Mouse (Mus musculus) NIH3T3 (cell line): Measurements from ENCODE around the gene Tmem170.

Source experiments
- DNase-seq: peaks from one replicate; pipeline ENCODE4 v3.0.0-alpha.2; 2012; ENCODE audit warnings: low read depth

Gene Tmem170

GRCm38 (mm10) chr8:111876355-111876948, at the start of gene Tmem170:
Tmem170 (minus strand) TSS chr8:111876750.
- peak; percentile 99 for DNase-seq

DNA sequence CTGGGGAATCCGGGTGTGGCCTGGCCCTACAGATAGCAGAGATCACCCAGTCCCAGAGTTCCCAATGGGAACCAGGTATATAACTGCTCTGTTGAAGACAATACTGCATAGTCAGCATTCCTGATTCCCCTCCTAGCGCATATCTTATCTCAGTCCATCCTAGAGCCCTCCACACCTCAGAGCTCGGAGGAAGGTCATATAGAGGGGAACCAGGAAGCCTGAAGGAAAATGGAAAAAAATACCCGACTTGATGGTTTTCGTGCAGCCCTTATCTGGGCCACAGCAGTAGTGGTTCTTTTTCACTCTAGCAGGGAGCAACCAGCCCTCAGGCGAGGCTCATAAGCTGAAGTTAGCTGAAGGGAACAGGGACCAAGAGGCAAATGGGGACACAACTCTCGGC, 48.4 kb upstream of the Tmem170 start:
- no peak for DNase-seq

DNA sequence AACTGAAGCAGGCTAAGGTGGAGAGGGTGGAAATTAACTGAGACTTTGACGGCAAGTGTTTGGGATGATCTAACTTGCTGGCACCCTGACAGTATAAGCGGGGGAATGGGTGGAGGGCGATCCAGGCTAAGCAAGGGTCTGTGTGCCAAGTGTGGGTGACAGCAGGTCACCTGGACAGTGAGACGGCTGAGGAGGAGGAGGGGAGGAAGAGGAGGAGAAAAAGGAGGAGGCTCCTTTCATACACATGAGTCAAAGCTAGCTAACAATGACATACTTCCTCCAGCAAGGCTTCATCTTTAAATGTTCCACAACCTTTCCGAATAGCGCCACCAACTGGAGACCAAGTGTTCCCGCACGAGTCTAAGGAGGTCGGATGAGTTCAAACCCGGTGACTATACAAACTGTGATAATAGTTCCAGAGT, 46.8 kb upstream of the Tmem170 start:
- peak; percentile 72 for DNase-seq

- no peak for DNase-seq
These were observed 44.4 kb upstream of the Tmem170 start for GRCm38 (mm10) chr8:111920971-111921370.

GRCm38 (mm10) chr8:111919663-111920062, 43.1 kb upstream of the Tmem170 start:
- no peak for DNase-seq

- no peak for DNase-seq
These were observed 36.4 kb upstream of the Tmem170 start for GRCm38 (mm10) chr8:111912860-111913432.

- DNase-seq, result peak; percentile 34
These were observed 35.0 kb upstream of the Tmem170 start for GRCm38 (mm10) chr8:111911572-111911971.

GRCm38 (mm10) chr8:111909621-111910450, 33.3 kb upstream of the Tmem170 start, which contains the start of gene Chst5:
Chst5 (minus strand) TSS chr8:111910447.
- no peak for DNase-seq

GRCm38 (mm10) chr8:111905500-111906121, 29.1 kb upstream of the Tmem170 start:
- DNase-seq, result peak; percentile 75

GRCm38 (mm10) chr8:111902080-111902479, 25.5 kb upstream of the Tmem170 start:
- DNase-seq, result no peak

DNA sequence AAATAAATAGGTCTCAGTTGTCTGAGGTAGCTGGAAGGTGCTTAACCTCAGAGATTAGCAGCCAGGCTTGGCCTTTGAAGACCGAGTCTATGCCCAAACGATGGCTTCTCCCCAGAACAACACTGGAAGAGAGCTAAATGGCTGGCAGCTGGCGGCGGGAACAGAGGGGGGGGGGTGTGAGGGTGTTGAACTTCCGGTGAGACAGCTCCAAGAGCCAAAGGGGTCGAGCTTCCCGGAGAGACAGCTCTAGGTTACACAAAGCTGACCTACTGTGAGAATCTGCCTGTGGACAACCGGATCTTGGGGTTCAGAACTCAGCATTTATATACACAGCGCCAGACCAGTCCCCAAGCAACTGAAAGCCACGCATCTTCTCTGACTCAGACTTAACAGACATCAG, 22.0 kb upstream of the Tmem170 start:
- DNase-seq, result no peak

- no peak for DNase-seq
These were observed 18.4 kb upstream of the Tmem170 start for GRCm38 (mm10) chr8:111894955-111895354.

DNA sequence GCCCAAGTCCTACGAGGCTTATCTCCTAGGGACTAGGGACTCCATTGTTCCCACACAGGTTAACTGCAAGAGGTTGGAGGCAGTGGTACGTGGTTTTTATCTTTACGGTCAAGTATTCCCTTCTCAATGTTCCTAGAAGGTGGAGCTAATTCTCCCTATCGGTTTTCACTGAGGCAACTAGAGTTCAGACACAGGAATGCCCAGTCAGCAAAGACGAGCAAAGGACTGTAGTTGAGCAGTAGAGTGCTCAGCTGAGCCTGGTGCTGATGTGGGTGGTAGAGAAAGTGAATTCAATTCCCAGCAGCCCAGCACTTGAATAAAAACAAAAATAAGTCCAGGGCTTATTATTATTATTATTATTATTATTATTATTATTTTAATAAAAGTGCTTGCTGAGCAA, 16.1 kb upstream of the Tmem170 start:
- DNase-seq, result no peak

GRCm38 (mm10) chr8:111891983-111892382, 15.4 kb upstream of the Tmem170 start:
- peak; percentile 44 for DNase-seq

- no peak for DNase-seq
These were observed 14.4 kb upstream of the Tmem170 start for GRCm38 (mm10) chr8:111890911-111891303.

- no peak for DNase-seq
These were observed 13.7 kb upstream of the Tmem170 start for GRCm38 (mm10) chr8:111889931-111890910.

- DNase-seq, result peak; percentile 56
These were observed 11.6 kb upstream of the Tmem170 start for GRCm38 (mm10) chr8:111888091-111888650.

DNA sequence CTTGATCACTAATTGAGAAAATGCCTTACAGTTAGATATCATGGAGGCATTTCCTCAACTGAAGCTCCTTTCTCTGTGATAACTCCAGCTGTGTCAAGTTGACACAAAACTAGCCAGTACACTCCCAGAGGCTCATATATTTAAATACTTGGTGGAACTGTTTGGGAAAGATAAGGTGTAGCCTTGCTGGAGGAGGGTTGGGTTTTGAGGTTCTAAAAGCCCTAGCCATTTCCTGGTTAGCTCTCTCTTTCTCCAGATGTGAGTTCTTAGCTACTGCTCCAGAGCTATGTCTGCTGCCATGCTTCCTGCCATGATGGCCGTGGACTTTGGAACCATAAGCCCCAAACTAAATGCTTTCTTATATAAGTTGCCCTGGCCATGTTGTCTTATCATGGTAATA, 10.9 kb upstream of the Tmem170 start:
- DNase-seq, result no peak

- DNase-seq, result no peak
These were observed 7.1 kb upstream of the Tmem170 start for GRCm38 (mm10) chr8:111883615-111884014.

GRCm38 (mm10) chr8:111881591-111881990, 5.0 kb upstream of the Tmem170 start:
- peak; percentile 82 for DNase-seq

- DNase-seq, result no peak
These were observed 1.2 kb upstream of the Tmem170 start for GRCm38 (mm10) chr8:111877711-111878110.
